Mouse (Mus musculus) limb, embryonic 10.5 days (tissue): ENCODE results near the gene Aspg. TPM values are rescaled to one million over a fixed set of nuclear protein-coding genes. Genes with fewer than 3 reads are reported as not detected.

Source experiments
- DNase-seq: peaks from one replicate; pipeline ENCODE4 v3.0.0-alpha.2; 2017; ENCODE audit warnings: low spot score
- H3K27ac ChIP-seq: fragments of 300-500 bp; sonication (generic); 2 replicates; pipeline ENCODE4 v1.5.1; 2016; ENCODE audit warnings: mild to moderate bottlenecking
- H3K27me3 ChIP-seq: fragments of 300-500 bp; sonication (generic); 2 replicates; pipeline ENCODE4 v1.6.1; 2016; ENCODE audit warnings: low read depth, mild to moderate bottlenecking; ENCODE audit not compliant: poor library complexity, severe bottlenecking
- H3K36me3 ChIP-seq: fragments of 300-500 bp; sonication (generic); 2 replicates; pipeline ENCODE4 v1.6.1; 2016; ENCODE audit warnings: mild to moderate bottlenecking, moderate library complexity
- H3K4me1 ChIP-seq: fragments of 300-500 bp; sonication (generic); 2 replicates; pipeline ENCODE4 v1.6.1; 2016
- H3K4me3 ChIP-seq: fragments of 300-500 bp; sonication (generic); 2 replicates; pipeline ENCODE4 v1.5.1; 2016; ENCODE audit warnings: mild to moderate bottlenecking, moderate library complexity
- H3K9me3 ChIP-seq: fragments of 300-500 bp; sonication (generic); replicated peaks from 2 replicates; pipeline ENCODE4 v1.6.1; 2016; ENCODE audit warnings: mild to moderate bottlenecking
- WGBS: fragments of 180-500 bp; shearing (Covaris S2); methylation state at CpG from one replicate; pipeline ENCODE4 v1.1.7; 2016; 5-methylcytosine and 5-hydroxymethylcytosine counted together
- polyA plus RNA-seq: library from polyadenylated mRNA; unstranded; fragments of >200 nt; fragmentation: Nextera tagmentation; extraction: Ambion mirVana; gene quantifications from 2 replicates; pipeline ENCODE4 v1.2.1, GENCODE M21; 2016

Gene Aspg
- polyA plus RNA-seq, 1 experiment from 2014 or later, result 2.2 TPM

DNA sequence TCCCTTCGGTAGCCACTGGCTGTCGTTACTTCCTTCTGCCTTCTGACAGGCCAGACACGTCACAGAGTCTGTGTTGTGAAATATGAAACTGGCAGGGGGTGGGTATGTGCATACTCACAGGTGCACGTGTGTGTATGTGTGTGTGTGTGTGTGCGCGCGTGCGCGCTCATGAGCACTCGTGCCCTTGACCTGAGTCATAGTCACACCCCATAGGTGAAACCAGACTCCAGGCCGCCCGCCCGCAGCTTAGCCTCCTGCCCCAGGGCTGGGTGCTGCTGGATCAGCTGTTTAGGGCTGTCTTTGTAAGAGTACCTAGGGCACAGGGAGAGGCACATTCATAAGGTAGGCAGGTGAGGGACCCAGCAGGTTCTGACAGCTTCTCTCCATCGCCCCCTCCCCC, 19.4 kb downstream of the Aspg start:
- peaks cover 36% of the 10 kb centered on the region for H3K27me3 ChIP-seq
- H3K4me1 ChIP-seq, result peaks cover 26% of the 10 kb centered on the region
- H3K36me3 ChIP-seq, result no peaks in the 10 kb centered on the region
- 84% methylated on average over 14 of the region's 14 CpGs for WGBS
- no peak for DNase-seq
- H3K27ac ChIP-seq, result no peak overlapping the region
- no peak overlapping the region for H3K4me3 ChIP-seq
- H3K9me3 ChIP-seq, result no peaks in the 10 kb centered on the region

DNA sequence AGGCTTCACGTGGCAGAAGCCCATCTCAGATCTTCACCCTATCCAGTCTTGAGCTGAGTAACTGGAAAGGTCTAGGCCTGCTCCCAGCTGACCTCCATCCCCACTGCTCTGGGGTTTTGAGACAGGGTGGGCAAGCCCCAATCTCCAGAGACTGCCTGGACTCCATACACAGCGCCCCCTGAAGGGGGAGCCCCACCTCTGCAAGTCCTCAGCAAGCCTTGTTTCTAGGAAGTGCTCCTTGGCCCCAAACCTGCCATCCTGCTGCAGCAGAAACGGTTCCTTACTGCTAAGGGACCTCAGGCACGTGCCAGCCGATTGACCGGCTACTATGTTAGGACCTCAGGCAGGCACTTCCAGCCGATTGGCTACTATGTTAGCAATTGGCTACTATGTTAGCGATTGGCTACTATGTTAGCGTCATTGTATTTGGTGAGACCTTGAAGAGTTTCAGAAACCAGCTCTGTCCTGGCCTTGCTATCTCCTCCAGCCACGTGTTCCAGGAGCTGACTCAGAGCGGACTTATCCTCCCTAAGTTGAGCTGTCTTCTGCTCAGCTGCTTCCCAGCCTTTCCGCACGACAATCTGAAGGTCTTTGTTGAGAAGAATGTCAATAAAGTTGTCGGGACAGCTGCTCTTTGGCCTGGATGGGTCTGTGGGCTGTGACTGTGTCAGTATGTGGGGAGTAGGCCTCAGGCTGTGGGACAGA, 20.6 kb downstream of the Aspg start:
- peaks cover 47% of the 10 kb centered on the region for H3K27me3 ChIP-seq
- peaks cover 28% of the 10 kb centered on the region for H3K4me1 ChIP-seq
- H3K4me3 ChIP-seq, result no peak overlapping the region
- H3K27ac ChIP-seq, result no peak overlapping the region
- no peak for DNase-seq
- no peaks in the 10 kb centered on the region for H3K9me3 ChIP-seq
- no peaks in the 10 kb centered on the region for H3K36me3 ChIP-seq
- WGBS, result 69% methylated on average over 14 of the region's 14 CpGs

DNA sequence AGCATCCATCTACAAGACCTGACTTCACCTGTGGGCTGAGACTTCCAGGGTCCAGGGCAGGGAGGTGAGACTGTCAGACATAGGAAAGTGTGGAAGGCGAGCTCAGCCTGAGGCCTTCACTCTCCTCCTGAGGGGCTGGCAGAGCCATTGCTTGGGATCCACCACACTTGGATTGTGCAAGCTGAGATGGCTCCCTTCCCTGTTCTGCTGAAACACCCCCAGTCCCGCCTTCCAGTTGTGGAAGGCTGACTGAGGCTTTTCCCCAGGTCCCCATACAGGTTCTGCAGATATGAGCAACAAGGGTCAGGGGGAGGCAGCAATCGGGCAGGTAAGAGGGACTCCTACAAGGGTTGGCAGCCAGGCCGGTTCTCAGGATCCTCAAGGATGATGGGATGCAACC, 22.0 kb downstream of the Aspg start:
- no peaks in the 10 kb centered on the region for H3K9me3 ChIP-seq
- H3K4me1 ChIP-seq, result peaks cover 22% of the 10 kb centered on the region
- 79% methylated on average over 4 of the region's 4 CpGs for whole genome bisulfite sequencing
- no peak overlapping the region for H3K4me3 ChIP-seq
- no peak overlapping the region for H3K27ac ChIP-seq
- H3K36me3 ChIP-seq, result no peaks in the 10 kb centered on the region
- no peak for DNase-seq
- peaks cover 62% of the 10 kb centered on the region for H3K27me3 ChIP-seq

DNA sequence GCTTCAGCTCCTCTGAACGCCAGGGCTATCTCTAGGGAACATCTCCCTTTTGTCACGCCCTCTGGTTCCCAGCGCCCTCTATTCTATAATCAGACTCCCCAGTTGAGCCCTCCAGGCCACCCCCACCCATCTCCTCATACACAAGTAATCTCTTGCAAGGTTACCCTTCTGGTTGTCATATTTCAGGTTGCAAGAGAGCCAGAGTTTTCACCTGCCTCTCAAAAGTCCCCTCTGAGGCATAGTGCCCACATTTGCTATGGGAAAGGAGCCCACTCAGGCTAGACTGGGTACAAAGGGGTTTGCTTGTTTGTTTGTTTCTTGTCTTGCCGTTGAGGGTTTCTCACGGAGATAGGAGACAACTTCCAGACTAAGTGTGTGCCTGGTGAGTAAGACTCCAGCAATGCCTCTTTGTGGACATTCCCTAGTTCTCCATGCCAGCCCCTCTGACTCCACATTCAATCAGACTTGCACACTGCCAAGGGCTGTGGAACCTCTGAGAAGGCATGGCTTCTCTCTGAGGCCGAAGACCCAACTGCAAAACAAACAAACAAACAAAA, 22.9 kb downstream of the Aspg start:
- Histone ChIP-seq H3K36me3 (no peaks in the 10 kb centered on the region), H3K27me3 (peaks cover 70% of the 10 kb centered on the region), H3K4me3 (no peak overlapping the region), H3K9me3 (no peaks in the 10 kb centered on the region), H3K27ac (no peak overlapping the region), H3K4me1 (peaks cover 22% of the 10 kb centered on the region)
- WGBS, result 62% methylated on average over 6 of the region's 6 CpGs
- no peak for DNase-seq

DNA sequence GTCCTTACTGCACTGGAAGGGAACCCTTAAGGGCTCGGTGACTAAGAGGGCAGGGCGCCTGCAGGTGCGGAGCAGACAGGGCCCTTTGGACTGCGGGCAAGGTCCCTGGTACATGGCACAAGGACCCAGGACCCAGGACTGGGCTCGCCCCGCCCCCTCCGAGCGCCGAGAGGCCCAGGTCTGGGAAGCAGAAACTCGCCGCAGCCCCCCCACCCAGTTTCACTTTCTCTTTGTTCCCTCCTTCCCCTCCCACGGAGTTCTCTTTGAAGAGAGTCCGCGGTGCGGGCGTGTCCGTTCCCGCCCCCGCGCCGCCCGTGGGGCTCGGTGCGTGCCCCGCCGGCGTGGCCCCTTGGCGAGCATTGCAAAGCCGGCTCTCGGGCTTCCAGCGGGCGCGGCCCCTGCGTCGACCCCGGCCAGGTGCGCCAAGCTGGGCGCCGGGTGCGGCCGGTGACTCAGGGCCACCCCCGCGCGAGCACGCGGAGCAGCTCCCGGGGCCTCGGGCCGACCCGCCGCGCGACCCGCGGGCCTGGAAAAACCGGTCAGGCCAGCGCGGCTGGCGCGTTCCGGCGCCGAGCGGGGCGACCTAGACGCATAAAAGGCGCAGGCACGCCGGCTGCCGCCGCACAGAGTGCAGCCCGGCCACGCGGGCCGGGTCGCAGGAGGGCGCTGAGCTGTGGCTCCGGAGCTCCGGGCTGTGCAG, 23.8 kb downstream of the Aspg start:
- WGBS, result 1% methylated on average over 78 of the region's 79 CpGs
- peak; percentile 77 for DNase-seq
- no peaks in the 10 kb centered on the region for H3K36me3 ChIP-seq
- H3K27ac ChIP-seq, result peak overlapping the region; percentile 91
- H3K4me3 ChIP-seq, result peak overlapping the region; percentile 76
- H3K4me1 ChIP-seq, result peaks cover 22% of the 10 kb centered on the region
- H3K27me3 ChIP-seq, result peaks cover 79% of the 10 kb centered on the region
- no peaks in the 10 kb centered on the region for H3K9me3 ChIP-seq

DNA sequence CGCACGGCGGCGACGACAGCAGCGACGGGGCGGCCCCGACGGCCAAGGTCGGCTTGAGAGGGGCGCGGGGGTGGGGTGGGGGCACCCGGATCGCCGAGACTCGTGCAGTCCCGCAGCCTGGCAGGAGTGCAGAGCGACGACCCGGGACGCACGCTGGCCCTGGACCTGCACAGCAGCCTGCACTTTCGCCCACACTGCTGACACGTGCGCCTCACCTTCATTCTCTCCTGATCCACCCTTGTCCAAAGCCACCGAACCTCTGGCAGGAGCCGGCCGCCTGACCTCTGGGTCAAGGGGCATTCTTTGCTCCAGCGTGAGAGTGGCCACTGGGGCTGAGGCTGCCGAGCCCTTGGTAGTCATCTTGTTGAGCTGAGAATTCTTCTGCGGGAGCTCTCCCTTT, 24.5 kb downstream of the Aspg start:
- Histone ChIP-seq H3K36me3 (no peaks in the 10 kb centered on the region), H3K9me3 (no peaks in the 10 kb centered on the region), H3K4me1 (peaks cover 17% of the 10 kb centered on the region), H3K27ac (peak overlapping the region; percentile 91), H3K4me3 (peak overlapping the region; percentile 76), H3K27me3 (peaks cover 86% of the 10 kb centered on the region)
- no peak for DNase-seq
- 13% methylated on average over 32 of the region's 32 CpGs for WGBS

DNA sequence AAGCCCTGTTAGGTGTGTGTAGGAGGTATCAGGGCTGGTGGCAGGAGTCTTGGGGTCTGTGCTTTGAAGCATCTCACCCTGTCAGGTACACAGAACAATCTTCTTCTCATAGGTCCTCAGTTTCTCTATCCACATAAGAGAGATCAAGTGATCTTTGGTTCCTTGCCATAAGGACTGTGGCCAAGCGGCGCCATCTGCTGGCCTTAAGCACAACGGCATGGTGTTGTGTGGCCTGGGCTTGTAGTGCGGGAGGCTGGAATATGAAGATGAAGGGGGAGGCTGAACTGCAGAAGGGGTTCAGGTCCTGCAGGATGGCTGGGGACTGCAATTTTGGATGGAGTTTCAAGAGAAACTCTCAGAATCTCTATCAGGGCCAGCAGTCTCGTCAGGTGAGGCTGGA, 33.8 kb downstream of the Aspg start:
- Histone ChIP-seq H3K27me3 (peaks cover 65% of the 10 kb centered on the region), H3K4me1 (peaks cover 19% of the 10 kb centered on the region), H3K4me3 (no peak overlapping the region), H3K27ac (no peak overlapping the region), H3K9me3 (no peaks in the 10 kb centered on the region), H3K36me3 (no peaks in the 10 kb centered on the region)
- WGBS, result 10% methylated on average over 5 of the region's 5 CpGs
- peak; percentile 62 for DNase-seq

DNA sequence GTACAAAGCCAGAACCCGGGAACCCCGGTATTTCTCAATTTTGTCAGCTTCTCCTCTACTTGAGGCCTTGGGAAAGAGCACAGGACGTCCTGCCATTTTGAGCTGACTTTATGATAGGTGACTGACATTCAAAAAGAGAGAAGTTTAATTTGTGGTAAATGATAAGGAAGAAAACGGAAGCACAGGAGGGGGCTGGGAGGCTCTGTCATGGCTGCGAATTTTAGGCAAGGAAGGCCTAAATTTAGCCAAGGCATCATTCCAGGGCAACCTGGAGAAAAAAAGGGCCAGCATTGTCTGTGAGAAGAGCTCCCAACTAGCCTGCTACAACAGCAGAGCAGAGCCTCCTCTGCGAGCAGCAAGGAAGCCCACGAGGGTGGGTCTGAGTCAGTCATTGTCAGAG, 34.3 kb downstream of the Aspg start:
- WGBS, result 61% methylated on average over 7 of the region's 7 CpGs
- no peaks in the 10 kb centered on the region for H3K36me3 ChIP-seq
- no peak for DNase-seq
- H3K27me3 ChIP-seq, result peaks cover 60% of the 10 kb centered on the region
- H3K4me1 ChIP-seq, result peaks cover 24% of the 10 kb centered on the region
- no peak overlapping the region for H3K27ac ChIP-seq
- no peak overlapping the region for H3K4me3 ChIP-seq
- no peaks in the 10 kb centered on the region for H3K9me3 ChIP-seq

DNA sequence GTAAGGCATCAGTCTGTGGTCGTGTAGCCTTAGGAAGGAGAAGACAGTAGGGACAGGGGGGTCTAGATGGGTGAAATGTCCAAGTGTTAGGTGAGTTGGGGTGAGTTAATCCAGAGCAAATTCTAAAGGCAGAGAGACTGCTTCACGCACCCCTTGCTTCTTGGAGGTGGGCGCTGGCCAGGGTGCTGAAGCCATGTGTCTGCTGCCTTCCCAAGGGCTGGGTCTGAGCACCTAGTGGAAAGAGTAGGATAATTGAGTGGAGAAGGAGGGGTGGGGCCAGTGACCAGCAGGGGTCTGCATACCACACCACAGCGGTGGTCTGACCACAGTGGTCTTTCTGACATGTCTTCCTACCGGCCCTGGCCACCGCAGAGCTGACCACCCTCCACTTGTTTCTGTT, 34.8 kb downstream of the Aspg start:
- H3K27me3 ChIP-seq, result peaks cover 57% of the 10 kb centered on the region
- 5% methylated on average over 6 of the region's 6 CpGs for WGBS

DNA sequence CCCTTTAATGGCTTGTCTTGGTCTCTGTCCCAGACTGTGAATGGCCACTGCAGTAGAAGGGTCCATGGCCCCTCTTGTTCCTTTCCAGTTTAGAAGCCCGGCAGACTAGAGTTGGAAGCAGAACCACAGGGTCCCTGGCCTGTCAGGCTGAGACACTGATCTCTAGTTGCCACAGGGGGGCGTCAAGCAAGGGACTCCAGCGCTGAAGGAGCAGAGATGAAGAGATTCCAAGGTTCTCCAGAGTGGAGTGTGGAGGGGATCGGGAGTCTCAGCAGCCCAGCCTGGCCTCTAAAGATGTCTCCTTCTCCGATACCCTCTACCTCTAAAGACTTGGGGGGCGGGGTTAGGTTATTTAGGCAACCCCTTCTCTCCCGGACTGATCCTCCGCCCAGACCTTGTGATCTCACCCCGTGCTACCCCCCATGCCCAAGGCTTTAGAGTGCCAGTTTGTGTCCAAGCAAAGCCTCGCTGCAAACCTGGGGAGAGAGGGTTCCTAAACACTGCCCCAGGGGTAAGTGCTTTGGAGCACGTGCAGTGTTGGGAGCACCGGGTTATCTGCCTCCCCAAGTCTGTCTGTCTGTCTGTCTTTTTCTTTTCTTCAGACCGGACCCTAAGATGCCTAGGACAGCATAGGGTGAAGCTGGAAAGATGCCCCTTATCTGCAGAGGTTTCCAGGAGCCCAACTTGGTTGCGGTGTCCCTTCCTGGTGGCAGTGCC, 36.8 kb downstream of the Aspg start:
- peaks cover 66% of the 10 kb centered on the region for H3K27me3 ChIP-seq
- H3K4me1 ChIP-seq, result peaks cover 50% of the 10 kb centered on the region
- WGBS, result 8% methylated on average over 14 of the region's 14 CpGs
- peak; percentile 58 for DNase-seq
- H3K4me3 ChIP-seq, result peak overlapping the region; percentile 64
- H3K27ac ChIP-seq, result no peak overlapping the region
- no peaks in the 10 kb centered on the region for H3K9me3 ChIP-seq
- H3K36me3 ChIP-seq, result no peaks in the 10 kb centered on the region

More for the DNA sequence above, 34.8 kb downstream of the Aspg start:
- H3K27ac ChIP-seq, result no peak overlapping the region
- no peak overlapping the region for H3K4me3 ChIP-seq
- no peaks in the 10 kb centered on the region for H3K9me3 ChIP-seq
- H3K36me3 ChIP-seq, result no peaks in the 10 kb centered on the region
- H3K4me1 ChIP-seq, result peaks cover 30% of the 10 kb centered on the region
- DNase-seq, result peak; percentile 86

DNA sequence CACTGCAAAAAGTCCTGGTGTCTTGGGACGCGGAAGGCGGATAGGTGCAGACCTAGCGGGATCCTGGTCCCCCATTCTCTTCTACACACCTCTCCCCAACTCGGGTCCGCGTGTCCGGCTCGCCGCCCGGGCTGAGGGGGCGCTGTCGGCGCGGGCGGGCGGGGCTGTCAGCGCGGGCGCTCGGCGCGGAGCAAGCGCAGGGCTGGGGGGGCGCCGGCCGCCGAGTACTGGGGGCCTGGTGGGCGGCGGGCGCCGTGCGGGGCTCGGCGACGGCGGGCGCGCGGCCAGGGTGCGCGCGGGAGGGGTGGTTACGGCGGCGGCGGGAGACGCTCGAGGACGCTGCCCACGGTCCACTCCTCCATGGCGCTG, 37.3 kb downstream of the Aspg start:
- peak; percentile 54 for DNase-seq
- Histone ChIP-seq H3K9me3 (no peaks in the 10 kb centered on the region), H3K4me3 (peak overlapping the region; percentile 64), H3K27me3 (peaks cover 71% of the 10 kb centered on the region), H3K4me1 (peaks cover 55% of the 10 kb centered on the region), H3K27ac (peak overlapping the region; percentile 50), H3K36me3 (no peaks in the 10 kb centered on the region)
- under 1% methylated on average over 42 of the region's 52 CpGs for WGBS

DNA sequence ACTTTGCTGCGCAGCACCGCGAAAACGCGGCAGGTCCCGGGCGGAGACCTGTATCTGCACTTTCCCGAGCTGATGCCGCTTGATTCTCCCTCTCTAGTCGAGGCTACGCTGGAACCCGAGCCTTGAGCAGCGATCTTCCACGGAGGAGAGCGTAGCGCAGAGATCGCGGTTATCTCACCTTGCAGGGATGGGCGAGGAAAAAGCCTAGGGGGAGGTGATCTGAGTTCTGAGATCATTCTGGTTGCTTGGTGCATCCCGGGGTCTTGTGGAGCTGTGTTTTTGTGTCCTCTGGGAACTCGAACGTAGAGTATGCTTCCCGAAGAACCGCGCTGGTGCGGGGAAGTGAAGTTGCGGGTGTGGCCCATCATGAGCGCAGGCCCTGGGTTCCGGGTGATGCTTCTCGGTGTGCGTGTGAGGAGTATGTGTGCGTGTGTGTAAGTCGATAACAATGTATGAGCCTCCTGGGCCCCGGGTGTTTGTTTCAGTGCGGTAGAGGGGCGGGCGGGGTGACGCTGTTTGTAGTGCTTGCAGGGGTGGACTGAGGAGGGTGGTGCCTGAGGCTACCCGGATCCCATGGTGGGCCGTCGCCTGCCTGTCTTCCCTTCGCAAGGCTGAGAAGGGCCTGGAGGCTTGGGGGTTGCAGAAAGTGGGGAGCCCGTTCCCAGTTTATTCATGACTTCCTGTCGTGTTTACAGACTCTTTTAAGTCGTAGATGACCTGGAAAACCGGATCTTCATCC, 38.1 kb downstream of the Aspg start:
- 1% methylated on average over 46 of the region's 46 CpGs for WGBS
- peak; percentile 64 for DNase-seq
- Histone ChIP-seq H3K27ac (peak overlapping the region; percentile 50), H3K36me3 (no peaks in the 10 kb centered on the region), H3K4me3 (peak overlapping the region; percentile 64), H3K9me3 (no peaks in the 10 kb centered on the region), H3K4me1 (peaks cover 62% of the 10 kb centered on the region), H3K27me3 (peaks cover 76% of the 10 kb centered on the region)
